Mouse (Mus musculus) adrenal gland, adult (tissue): ENCODE measurements at regions not wholly inside any gene's neighbourhood (a gene's known extent, or its start where the extent isn't known, plus 50 kb on each side); places are given as distances from the start of the nearest gene placed in this dataset.

Source experiments
- DNase-seq, 2 experiments: peaks; one replicate each; pipeline ENCODE4 v3.0.0; 2022 to 2023; ENCODE audit warnings: low spot score in 1 of 2; ENCODE audit not compliant: inconsistent age in 2 of 2

- no peak for DNase-seq
Observed at GRCm38 (mm10) chr16:29858645-29859044, 205.5 kb upstream of the Hes1 start.

- DNase-seq: no peak
Observed at GRCm38 (mm10) chr16:29860306-29860705, 203.9 kb upstream of the Hes1 start.

GRCm38 (mm10) chr16:29861056-29861455 lies 203.1 kb upstream of the Hes1 start:
- no peak for DNase-seq

- peak; percentile 60 to 73 for DNase-seq
Observed at GRCm38 (mm10) chr16:29865075-29865740, 199.0 kb upstream of the Hes1 start.

GRCm38 (mm10) chr16:29871395-29871794 lies 192.8 kb upstream of the Hes1 start:
- DNase-seq: no peak

GRCm38 (mm10) chr16:29876196-29876595 lies 188.0 kb upstream of the Hes1 start:
- DNase-seq: no peak

GRCm38 (mm10) chr16:29877372-29878123 lies 186.6 kb upstream of the Hes1 start:
- DNase-seq: no peak

- no peak for DNase-seq
Observed at GRCm38 (mm10) chr16:29879665-29880064, 184.5 kb upstream of the Hes1 start.

GRCm38 (mm10) chr16:29881497-29881896 lies 182.7 kb upstream of the Hes1 start:
- no peak for DNase-seq

- peak; percentile 46 to 82 for DNase-seq
Observed at GRCm38 (mm10) chr16:29882226-29882972, 181.8 kb upstream of the Hes1 start.

- no peak for DNase-seq
Observed at GRCm38 (mm10) chr16:29883252-29883992, 180.8 kb upstream of the Hes1 start.

- DNase-seq: no peak
Observed at GRCm38 (mm10) chr16:29884899-29885298, 179.3 kb upstream of the Hes1 start.

GRCm38 (mm10) chr16:29886755-29887154 lies 177.4 kb upstream of the Hes1 start:
- peak in 1 of 2 experiments; percentile 46 for DNase-seq

GRCm38 (mm10) chr16:29889346-29889745 lies 174.8 kb upstream of the Hes1 start:
- DNase-seq: no peak

- no peak for DNase-seq
Observed at GRCm38 (mm10) chr16:29891472-29891871, 172.7 kb upstream of the Hes1 start.

- peak in 1 of 2 experiments; percentile 46 for DNase-seq
Observed at GRCm38 (mm10) chr16:29893871-29894828, 170.0 kb upstream of the Hes1 start.

- DNase-seq: no peak
Observed at GRCm38 (mm10) chr16:29896393-29896792, 167.8 kb upstream of the Hes1 start.

GRCm38 (mm10) chr16:29903510-29903909 lies 160.7 kb upstream of the Hes1 start:
- DNase-seq: peak; percentile 53 to 82

- no peak for DNase-seq
Observed at GRCm38 (mm10) chr16:29904183-29904775, 159.9 kb upstream of the Hes1 start.

GRCm38 (mm10) chr16:29907331-29907730 lies 156.9 kb upstream of the Hes1 start:
- DNase-seq: no peak
